Mouse (Mus musculus) T-cell, adult 66 days (primary cell): ENCODE data around the gene Tcf15. TPM values are rescaled to one million over a fixed set of nuclear protein-coding genes. Genes with fewer than 3 reads are reported as not detected.

Source experiments
- total RNA-seq, 2 experiments: library from RNA; stranded (reverse); gene quantifications; 3 replicates in 1 of 2; 4 replicates in 1 of 2; pipeline ENCODE4 v1.2.4; 2023

The Tcf15 gene
- not detected for total RNA-seq

DNA sequence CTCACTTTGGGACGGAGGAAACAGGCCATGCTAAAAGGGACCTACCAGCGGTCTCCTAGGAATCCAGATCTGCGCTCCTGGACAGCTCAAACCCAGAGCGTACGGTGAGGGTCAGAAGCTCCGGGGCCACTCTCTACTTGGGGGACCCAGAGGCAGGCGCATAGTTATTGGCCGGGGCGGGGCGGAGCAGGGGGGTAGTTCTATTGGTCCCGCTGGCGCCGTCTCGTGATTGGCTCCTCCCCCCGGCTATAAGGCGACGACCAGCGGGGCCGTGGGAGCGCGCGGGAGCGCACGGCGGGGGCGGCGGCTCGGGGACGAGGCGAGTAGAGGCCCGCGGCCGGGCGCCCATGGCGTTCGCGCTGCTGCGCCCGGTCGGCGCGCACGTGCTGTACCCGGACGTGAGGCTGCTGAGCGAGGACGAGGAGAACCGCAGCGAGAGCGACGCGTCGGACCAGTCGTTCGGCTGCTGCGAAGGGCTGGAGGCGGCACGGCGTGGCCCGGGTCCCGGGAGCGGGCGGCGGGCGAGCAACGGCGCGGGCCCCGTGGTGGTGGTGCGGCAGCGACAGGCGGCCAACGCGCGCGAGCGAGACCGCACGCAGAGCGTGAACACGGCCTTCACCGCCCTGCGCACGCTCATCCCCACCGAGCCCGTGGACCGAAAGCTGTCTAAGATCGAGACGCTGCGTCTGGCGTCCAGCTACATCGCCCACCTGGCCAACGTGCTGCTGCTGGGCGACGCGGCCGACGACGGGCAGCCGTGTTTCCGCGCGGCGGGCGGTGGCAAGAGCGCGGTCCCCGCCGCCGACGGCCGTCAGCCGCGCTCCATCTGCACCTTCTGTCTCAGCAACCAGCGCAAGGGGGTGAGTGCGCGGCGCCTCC lies at the start of gene Tcf15:
TSS of gene Tcf15 (plus strand) at position 283 of the 879 bp plus-strand sequence.

DNA sequence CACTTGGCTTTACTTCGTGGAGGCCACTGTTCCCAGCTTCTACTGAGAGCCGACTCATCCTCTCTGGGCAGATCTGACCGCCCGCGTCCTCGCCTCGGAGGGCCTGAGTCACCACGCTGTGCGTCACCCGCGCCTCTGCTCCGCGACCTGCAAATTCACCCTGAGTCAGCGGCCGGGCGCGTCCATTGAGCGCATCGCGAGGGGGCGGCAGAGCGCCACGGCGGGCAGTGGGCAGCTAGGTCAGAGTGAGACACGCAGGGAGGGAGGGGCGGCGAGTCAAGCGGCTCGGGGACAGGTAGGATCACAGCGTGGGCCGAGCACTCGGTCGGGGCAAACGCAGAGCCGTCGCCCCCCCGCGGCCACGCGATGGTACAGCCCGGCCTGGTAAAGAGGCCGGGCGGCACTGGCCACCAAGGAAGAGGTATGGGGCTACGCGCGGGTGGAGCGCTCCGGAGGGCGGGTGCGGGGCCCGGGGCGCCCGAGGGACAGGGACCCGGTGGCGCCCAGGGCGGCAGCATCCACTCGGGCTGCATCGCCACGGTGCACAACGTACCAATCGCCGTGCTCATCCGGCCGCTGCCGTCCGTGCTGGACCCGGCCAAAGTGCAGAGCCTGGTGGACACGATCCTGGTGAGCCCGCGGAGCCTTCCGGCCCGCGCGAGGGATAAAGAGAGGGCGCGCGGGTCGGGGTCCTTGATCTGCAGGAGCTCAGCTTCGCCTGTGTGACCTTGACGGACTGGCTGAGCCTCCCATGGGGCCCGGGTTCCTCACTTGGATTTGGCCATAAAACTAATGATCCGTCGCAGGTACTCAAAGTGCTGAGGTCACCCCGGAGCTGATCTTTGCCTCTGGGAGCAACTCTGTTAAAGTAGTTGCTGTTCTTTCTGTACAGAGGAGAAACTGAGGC lies 37.8 kb upstream of the Tcf15 start, which contains the start of gene Srxn1:
TSS of gene Srxn1 (plus strand) at position 199 of the 907 bp plus-strand sequence.

Other genes with a start within 250 kb of the Tcf15 start
- not detected for gene Angpt4, start 232.4 kb upstream of the Tcf15 start, total RNA-seq
- 1 to 10 TPM; 6.0 to 6.9 TPM for gene Fam110a, start 163.3 kb upstream of the Tcf15 start, total RNA-seq
- 1 to 10 TPM; 2.3 to 3.2 TPM for gene Slc52a3, start 147.1 kb upstream of the Tcf15 start, total RNA-seq
- gene Scrt2, start 62.0 kb upstream of the Tcf15 start, total RNA-seq: not detected
- under 1 TPM in 1 of 2 experiments, not detected in 1; 0.76 TPM for gene Srxn1, start 38.0 kb upstream of the Tcf15 start, total RNA-seq
- gene Csnk2a1, start 83.3 kb downstream of the Tcf15 start, total RNA-seq: 100 to 1,000 TPM; 126 to 130 TPM
- 10 to 100 TPM; 62.4 to 64.2 TPM for gene Tbc1d20, start 150.3 kb downstream of the Tcf15 start, total RNA-seq
- 100 to 1,000 TPM; 263 to 264 TPM for gene Rbck1, start 189.1 kb downstream of the Tcf15 start, total RNA-seq
- gene Trib3, start 200.5 kb downstream of the Tcf15 start, total RNA-seq: 10 to 100 TPM; 13.8 to 16.6 TPM
- gene Nrsn2, start 233.1 kb downstream of the Tcf15 start, total RNA-seq: not detected